Mouse (Mus musculus) cortical plate, adult 2 months (tissue): Measurements from ENCODE around the gene Whamm.

ENCODE experiments used
- CTCF ChIP-seq: fragments of 200-500 bp; IDR thresholded peaks from 2 replicates; pipeline ENCODE4 v1.5.1; 2011; ENCODE audit warnings: mild to moderate bottlenecking, control low read depth, low read length; ENCODE audit not compliant: insufficient read depth; ENCODE audit errors: extremely low read depth
- POLR2A ChIP-seq: fragments of 200-500 bp; IDR thresholded peaks from 2 replicates; pipeline ENCODE4 v1.6.1; 2011; ENCODE audit warnings: mild to moderate bottlenecking, low read length, control low read depth; ENCODE audit not compliant: insufficient read depth; ENCODE audit errors: extremely low read depth

DNA sequence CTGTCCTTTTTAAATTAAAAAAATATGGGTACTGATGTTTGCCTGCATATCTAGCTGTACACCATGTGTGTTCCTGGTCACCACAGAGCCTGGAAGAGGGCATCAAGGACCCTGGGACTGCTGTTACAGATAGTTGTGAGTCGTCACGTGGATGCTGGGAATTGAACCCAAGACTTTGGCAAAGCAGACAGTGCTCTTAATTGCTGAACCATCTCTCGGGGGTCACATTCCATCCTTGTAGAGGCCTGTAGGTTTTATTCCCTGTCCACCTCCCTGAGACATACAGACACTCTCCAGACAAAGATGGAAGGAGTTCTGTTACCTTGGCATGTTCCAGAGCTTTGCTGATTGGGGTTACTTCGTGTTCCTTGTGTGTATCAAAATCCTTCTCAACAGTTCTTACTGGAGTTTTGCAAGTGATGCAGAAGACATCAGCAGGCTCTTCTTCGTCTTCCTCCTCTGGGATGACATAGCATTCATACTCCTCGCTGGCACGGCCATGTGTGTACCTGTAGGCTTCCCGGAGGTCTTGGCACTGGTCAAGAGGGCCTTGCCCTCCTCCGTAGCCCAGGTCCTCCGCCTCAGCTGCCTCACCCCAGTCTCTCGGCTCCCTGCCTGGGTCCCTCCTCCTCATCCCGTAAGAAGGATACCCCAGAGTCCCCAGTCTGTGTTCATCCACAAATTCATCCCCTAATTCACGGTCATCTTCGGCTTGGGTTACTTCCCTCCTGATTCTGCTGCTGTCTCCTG, 11.7 kb upstream of the Whamm start:
- no peak for TF ChIP-seq CTCF
- no peak for TF ChIP-seq POLR2A
